Mouse (Mus musculus) bone marrow, adult 2 months (tissue): ENCODE data around the gene Herc3.

ENCODE experiments used
- CTCF ChIP-seq: fragments of 200-500 bp; IDR thresholded peaks from 2 replicates; pipeline ENCODE4 v1.5.1; 2011; ENCODE audit warnings: low read length, control low read depth; ENCODE audit not compliant: control insufficient read depth, insufficient read depth
- POLR2A ChIP-seq: fragments of 200-500 bp; IDR thresholded peaks from 2 replicates; pipeline ENCODE4 v1.6.1; 2011; ENCODE audit warnings: low read depth, mild to moderate bottlenecking, control low read depth, low read length, borderline replicate concordance; ENCODE audit not compliant: control insufficient read depth

DNA sequence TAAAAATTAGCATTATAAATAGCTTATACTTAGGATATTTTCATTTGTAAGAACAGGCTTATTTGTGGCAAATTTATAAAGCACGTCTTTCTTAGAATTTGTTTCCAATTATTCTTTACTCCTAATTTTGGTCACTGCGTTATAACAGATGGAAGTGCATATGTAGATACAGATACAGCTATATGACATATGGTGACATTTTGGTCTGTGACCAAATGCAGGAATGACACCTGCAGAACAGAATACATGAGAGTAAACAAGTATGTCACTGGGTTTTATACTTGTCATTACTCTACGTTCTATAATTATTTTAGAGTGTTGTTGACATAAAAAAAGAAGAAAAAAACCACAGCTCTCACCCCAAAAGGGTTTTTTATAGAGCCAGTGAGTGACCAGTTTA lies 67.8 kb downstream of the Herc3 start:
- TF ChIP-seq CTCF: no peak
- TF ChIP-seq POLR2A: no peak
